Mouse (Mus musculus): ENCODE data around the gene Ccdc171. TPM values are rescaled to one million over a fixed set of nuclear protein-coding genes. Genes with fewer than 3 reads are reported as not detected.
"Not testable (repeated sequence)": the region's sequence is repeated elsewhere in the genome, so short reads cannot be mapped to it uniquely, and the experiment has no call there.

Ccdc171 gene
- total RNA-seq, 2 experiments from 2014 or later = 1.8 to 2.4 TPM

DNA sequence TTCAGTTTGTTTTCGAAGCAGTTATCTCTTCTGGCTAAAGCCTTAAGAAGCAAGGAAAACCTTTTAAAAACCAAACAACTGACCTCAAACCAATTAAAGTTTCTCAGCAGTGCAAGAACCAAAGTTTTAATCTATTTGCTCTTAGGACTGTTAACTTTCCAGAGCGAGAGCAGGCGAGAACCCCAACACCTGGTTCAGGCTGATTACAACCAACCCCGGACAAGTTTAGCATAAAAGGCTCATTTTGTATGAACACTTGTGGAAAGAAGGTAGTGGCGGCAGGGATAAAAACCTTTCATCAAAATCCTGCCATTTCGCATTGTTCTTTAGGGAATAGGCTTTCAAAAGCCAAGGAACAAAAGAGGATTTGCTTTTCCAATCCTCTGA lies 896 bp upstream of the Ccdc171 start:
- no peak for DNase-seq (ENCODE audit: low spot score in 2 of 2)

DNA sequence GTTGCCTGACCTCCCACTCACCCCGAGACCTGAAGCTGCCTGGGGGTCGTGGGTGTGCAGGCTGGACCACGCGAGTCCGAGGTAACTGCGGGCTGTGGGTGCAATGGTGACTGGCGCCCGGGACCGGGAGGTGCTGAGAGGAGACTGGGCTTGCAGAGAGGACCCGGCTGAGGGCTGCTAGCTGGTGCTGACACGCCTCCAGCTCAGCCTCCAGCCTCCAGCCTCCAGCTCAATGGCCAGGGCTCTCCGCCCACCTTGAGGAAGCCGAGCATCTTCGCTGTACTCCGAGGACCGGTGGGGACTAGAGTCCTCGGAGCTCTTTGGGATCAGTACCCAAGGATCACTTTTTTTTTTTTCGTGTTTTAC lies 328 bp downstream of the Ccdc171 start:
- DNase-seq (ENCODE audit: low spot score in 2 of 2) = no peak

GRCm38 (mm10) chr4:83526270-83526987 lies 1.1 kb downstream of the Ccdc171 start:
- no peak for DNase-seq (ENCODE audit: low spot score in 2 of 2)

GRCm38 (mm10) chr4:83526988-83527334 lies 1.6 kb downstream of the Ccdc171 start:
- no peak for DNase-seq (ENCODE audit: low spot score in 2 of 2)

DNA sequence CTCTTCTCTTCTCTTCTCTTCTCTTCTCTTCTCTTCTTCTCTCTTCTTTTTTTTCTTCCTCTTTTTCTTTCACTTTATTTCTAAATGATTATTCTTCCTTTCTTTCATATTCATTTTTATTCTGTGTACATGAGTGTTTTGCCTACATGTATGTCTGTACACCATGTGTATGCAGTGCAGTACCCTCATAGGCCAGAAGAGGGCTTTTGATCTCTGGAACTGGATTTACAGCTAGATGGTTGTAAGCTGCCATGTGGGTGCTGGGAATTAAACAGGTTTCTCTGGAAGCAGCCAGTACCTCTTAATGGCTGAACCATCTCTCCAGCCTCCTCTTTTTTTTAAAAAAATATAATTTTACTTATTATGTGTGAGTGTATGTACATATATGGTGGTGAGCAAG lies 2.6 kb downstream of the Ccdc171 start:
- peak in 1 of 2 experiments; percentile 17 for DNase-seq (ENCODE audit: low spot score in 2 of 2)

GRCm38 (mm10) chr4:83530060-83530459 lies 4.7 kb downstream of the Ccdc171 start:
- DNase-seq (ENCODE audit: low spot score in 2 of 2) = not testable (repeated sequence)

DNA sequence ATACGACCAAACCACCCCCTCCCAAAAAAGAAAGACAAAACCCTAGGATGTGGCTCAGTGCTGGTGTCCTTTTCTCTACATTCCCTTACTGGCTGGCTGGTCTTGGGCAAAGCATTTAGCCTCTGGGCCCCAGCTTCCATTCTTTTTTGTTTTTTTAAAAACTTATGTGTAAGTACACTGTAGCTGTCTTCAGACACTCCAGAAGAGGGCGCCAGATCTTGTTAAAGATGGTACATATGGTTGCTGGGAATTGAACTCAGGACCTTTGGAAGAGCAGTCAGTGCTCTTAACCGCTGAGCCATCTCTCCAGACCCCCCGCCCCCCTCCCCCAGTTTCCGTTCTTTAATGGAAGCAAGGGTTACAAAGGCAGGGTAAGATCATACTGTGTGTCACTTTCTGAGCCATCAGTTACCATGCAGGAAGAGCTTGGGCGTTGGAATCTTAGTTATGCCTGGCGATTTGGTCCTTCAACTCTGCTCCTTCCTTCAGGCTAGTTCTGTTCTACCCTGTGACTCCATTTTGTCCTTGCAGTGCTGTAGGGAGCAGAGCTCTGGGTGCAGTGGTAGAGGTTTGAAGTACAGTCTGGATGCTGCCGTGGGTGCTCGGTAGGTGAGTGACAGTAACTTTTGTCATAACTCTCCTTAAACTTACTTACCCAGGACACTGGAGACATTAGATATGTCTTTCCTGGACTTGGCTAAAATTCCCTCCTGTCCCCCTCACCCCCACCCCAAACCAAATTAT lies 8.0 kb downstream of the Ccdc171 start:
- no peak for DNase-seq (ENCODE audit: low spot score in 2 of 2)

- no peak for DNase-seq (ENCODE audit: low spot score in 2 of 2)
Observed at GRCm38 (mm10) chr4:83534024-83534423, 8.7 kb downstream of the Ccdc171 start.

DNA sequence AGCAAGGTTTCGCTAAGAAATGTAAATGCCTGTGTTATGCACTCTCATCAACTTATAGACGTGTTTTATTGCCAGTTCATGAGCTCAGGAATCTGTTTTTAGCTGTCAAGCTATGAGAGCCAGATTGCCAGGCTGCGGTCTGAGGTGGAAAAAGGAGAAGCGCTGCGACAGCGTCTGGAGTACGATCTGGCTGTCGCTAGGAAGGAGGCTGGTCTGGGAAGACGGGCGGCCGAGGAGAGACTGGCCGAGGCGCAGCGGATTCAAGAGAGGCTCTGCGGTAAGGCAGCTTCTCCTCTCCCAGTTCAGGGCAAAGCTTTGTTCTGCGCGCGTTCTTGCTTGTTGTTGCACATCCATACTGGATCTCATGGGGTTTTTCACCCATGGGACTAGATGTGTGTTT lies 24.2 kb downstream of the Ccdc171 start:
- no peak for DNase-seq (ENCODE audit: low spot score in 2 of 2)

- no peak for DNase-seq (ENCODE audit: low spot score in 2 of 2)
Observed at GRCm38 (mm10) chr4:83567190-83568113, 42.1 kb downstream of the Ccdc171 start.

- DNase-seq (ENCODE audit: low spot score in 2 of 2) = not testable (repeated sequence)
Observed at GRCm38 (mm10) chr4:83568145-83568544, 42.8 kb downstream of the Ccdc171 start.

DNA sequence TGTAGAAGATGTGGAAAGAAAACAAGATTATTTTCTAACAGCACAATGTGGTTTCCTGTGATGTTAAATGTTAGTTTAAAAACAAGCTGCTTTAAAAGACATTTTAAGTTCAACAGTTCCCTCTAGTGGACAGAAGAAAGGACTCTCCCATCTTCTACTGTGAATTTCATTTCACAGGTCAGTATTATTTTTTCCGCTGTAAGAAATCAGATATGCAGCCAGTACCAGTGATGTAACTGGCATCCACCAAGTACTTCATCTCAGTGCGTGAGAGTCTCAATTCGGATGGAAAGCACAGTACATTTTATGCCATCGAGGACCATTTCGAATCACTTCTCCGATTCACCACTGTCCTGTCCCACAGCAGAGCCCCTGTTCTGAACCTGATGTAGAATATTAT lies 45.2 kb downstream of the Ccdc171 start:
- no peak for DNase-seq (ENCODE audit: low spot score in 2 of 2)

- DNase-seq (ENCODE audit: low spot score in 2 of 2) = no peak
Observed at GRCm38 (mm10) chr4:83571033-83571432, 45.7 kb downstream of the Ccdc171 start.

GRCm38 (mm10) chr4:83572521-83572920 lies 47.2 kb downstream of the Ccdc171 start:
- DNase-seq (ENCODE audit: low spot score in 2 of 2) = no peak

DNA sequence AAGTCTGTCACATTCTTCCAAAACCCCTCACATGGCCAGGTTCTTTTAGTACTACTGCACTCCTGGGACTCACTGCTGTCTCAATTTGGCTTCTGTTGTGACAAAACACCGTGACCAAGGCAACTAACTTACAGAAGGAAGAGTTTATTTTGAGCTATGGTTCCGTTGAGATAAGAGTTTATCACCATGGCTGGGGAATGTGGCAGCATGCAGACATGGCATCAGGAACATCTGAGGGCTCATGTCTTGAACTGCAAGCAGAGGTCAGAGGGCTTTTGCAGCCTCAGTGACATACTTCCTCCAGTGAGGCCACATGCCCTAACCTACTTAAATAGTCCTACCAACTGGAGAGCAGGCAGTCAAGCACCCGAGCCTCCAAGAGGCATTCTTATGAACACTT lies 51.0 kb downstream of the Ccdc171 start:
- DNase-seq (ENCODE audit: low spot score in 2 of 2) = no peak

- DNase-seq (ENCODE audit: low spot score in 2 of 2) = no peak
Observed at GRCm38 (mm10) chr4:83580157-83580556, 54.8 kb downstream of the Ccdc171 start.

DNA sequence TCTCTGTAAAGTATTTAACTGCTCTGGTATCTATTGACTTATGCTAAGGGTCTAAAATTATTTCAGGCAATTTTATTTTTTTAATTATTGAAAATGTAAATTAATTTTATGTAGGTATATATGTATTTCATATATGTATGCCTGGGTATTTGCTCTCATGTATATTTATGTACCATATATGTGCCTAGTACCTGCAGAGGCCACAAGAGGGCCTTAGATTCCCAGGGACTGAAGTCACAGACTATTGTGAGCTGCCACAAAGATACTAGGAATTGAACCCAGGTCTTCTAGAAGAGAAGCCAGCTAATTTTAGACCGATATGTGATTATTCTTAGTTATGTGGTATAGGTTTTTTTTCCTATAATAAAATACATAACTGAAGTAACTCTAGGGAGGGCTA lies 62.2 kb downstream of the Ccdc171 start:
- no peak for DNase-seq (ENCODE audit: low spot score in 2 of 2)

DNA sequence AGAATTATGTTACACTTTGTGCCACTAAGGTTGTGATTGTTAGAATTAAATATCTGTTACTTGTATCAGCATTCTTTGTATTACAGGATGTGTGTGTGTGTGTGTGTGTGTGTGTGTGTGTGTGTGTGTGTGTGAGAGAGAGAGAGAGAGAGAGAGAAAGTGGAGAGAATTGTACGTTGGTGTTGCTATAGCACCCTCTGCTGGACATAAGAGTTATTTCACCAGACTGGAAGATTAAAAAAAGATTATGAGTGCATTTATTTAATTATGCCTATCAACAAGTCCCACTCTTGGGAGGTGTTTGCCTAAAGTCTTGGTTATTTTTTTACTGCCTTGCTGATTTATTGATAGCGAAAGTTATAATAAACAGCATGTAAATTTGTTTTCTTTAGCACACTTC lies 71.1 kb downstream of the Ccdc171 start:
- DNase-seq (ENCODE audit: low spot score in 2 of 2) = no peak

- no peak for DNase-seq (ENCODE audit: low spot score in 2 of 2)
Observed at GRCm38 (mm10) chr4:83611111-83611510, 85.8 kb downstream of the Ccdc171 start.

DNA sequence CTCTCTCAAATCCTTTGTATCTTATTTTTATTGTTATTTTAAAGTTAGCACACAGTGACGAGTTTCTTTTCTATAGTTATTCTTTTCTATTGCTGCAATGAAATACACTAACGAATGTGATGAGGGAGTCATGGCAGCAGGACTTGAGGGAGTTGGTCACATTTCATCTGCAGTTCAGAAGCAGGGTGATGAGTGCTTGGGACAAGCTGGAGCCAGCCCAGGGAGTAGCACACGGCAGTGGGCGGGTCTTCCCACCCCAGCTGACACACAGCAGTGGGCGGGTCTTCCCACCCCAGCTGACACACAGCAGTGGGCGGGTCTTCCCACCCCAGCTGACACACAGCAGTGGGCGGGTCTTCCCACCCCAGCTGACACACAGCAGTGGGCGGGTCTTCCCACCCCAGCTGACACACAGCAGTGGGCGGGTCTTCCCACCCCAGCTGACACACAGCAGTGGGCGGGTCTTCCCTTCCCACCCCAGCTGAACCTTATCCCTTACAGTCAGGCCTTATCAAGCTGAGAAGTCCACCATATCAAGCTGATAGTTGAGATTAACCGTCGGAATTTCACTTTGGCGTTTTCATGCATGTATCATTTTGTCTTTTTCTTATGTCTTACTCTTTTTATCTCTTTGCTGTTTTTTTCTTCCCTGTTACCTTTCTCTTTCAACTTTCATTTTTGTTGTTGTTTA lies 97.8 kb downstream of the Ccdc171 start:
- not testable (repeated sequence) for DNase-seq (ENCODE audit: low spot score in 2 of 2)

DNA sequence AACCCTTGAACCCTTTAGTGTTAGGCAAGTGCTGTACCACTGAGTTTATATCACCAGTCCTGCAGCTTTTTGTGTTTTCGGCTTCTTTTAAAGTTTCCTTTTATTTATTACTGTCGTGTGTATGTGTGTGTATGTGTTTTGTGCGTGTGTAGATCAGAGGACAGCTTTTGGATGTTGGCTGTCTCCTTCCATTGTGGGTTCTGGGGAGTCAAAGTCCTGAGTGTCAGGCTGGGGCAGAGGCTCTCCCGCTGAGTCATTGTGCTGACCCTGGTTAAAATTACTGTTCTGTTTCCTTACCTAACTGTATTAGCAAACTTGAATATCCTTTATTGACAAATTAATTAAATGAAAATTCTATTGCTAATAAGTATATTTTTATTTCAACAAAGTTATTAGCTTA lies 98.4 kb downstream of the Ccdc171 start:
- DNase-seq (ENCODE audit: low spot score in 2 of 2) = no peak

All from adrenal gland, adult 18-20 months (tissue).